Comparison of ENCODE assay signal across 16 mouse cellular contexts in the genomic region with DNA sequence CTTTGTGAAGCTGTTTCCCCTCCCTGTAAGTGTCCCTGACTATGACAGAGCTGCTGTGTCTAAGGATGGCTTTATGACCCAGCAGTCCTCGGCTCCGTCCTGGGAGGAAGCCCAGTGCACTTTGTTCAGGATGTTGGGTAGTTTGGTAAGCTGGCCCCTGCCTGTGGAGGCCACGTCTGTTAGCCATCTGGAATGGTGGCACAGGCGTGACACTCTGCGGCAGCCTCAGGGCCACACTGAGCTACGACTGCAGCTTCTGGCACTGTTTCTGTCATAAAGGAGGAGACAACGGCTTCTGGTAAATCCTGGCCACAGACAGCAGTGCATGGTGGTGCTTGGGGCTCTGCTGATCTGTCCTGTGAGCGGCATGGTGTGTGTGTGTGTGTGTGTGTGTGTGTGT.
DNase-seq lines count a peak whose midpoint lies in the region; ATAC-seq and TF ChIP-seq lines count a peak whose summit lies in the region.
"Had no signal": no experiment of that assay in that cellular context is flagged by ENCODE, and none has a peak within 500 bp of the region (broad histone marks: within the 10 kb centered on the region; RNA-seq: fewer than 3 reads in every experiment).

No protein-coding gene starts in this region.

- intact Hi-C loops in left cerebral cortex, postnatal 4 days (cut with DNase I) = no loop called here
- intact Hi-C loops in left cerebral cortex, adult 2 months (cut with DNase I) = no loop called here

- no peak overlapping the region for H3K27ac ChIP-seq in left cerebral cortex, adult 2 months
- H3K27ac ChIP-seq in hindbrain, embryonic 12.5 days = 0 out of 2 replicates have a peak overlapping the region, but pooled peaks have one; percentile 30
- H3K27ac ChIP-seq in midbrain, embryonic 16.5 days (ENCODE audit: low read length) = peak overlapping the region; percentile 33
- H3K27ac ChIP-seq: intestine, embryonic 15.5 days had no signal

- no peaks in the 10 kb centered on the region for H3K36me3 ChIP-seq in hindbrain, embryonic 12.5 days
- H3K36me3 ChIP-seq in midbrain, embryonic 16.5 days (ENCODE audit: control insufficient read depth, insufficient read depth, low read length) = no peaks in the 10 kb centered on the region
- H3K36me3 ChIP-seq: forebrain, embryonic 10.5 days; intestine, embryonic 15.5 days had no signal

- no peak for TF ChIP-seq CTCF in left cerebral cortex, adult 2 months (IDR thresholded peaks at IDR 0.05)

- DNase-seq in cerebellum, postnatal 10 days = peak; percentile 75 to 83
- no peak for DNase-seq in cerebellum, adult 8-10 months
- peak; percentile 71 for DNase-seq in left cerebral cortex, postnatal 4 days
- DNase-seq in left cerebral cortex, adult 2 months (ENCODE audit: extremely low spot score in 1 of 2, low spot score in 2 of 2) = no peak
- no peak for DNase-seq in frontal cortex, postnatal 14 days (ENCODE audit: low spot score in 2 of 2)
- DNase-seq: cerebellum, postnatal 25 days; gastrocnemius, postnatal 10 days; heart, postnatal 14 days; lung, adult 18-20 months; lung, postnatal 36 days; thymus, postnatal 36 days had no signal

- no peak for ATAC-seq in hindbrain, embryonic 12.5 days (ENCODE audit: low FRiP score)
- ATAC-seq in midbrain, embryonic 16.5 days = no peak
- ATAC-seq: intestine, embryonic 15.5 days; Patski had no signal

- no peak overlapping the region for H3K4me2 ChIP-seq in hindbrain, embryonic 12.5 days (replicated peaks)
- H3K4me2 ChIP-seq in midbrain, embryonic 16.5 days (ENCODE audit: low read length) = no peak overlapping the region
- H3K4me2 ChIP-seq: intestine, embryonic 15.5 days had no signal

- no peak overlapping the region for H3K9ac ChIP-seq in hindbrain, embryonic 12.5 days
- H3K9ac ChIP-seq in midbrain, embryonic 16.5 days (ENCODE audit: low read depth, low read length) = 0 out of 2 replicates have a peak overlapping the region, but pooled peaks have one; percentile 6
- H3K9ac ChIP-seq: intestine, embryonic 15.5 days had no signal

- no peaks in the 10 kb centered on the region for H3K27me3 ChIP-seq in hindbrain, embryonic 12.5 days
- H3K27me3 ChIP-seq in midbrain, embryonic 16.5 days (ENCODE audit: control insufficient read depth, insufficient read depth, low read depth, low read length) = no peaks in the 10 kb centered on the region
- H3K27me3 ChIP-seq: intestine, embryonic 15.5 days; Patski had no signal

- H3K4me3 ChIP-seq in left cerebral cortex, adult 2 months = no peak overlapping the region
- H3K4me3 ChIP-seq in hindbrain, embryonic 12.5 days = no peak overlapping the region
- H3K4me3 ChIP-seq in midbrain, embryonic 16.5 days (ENCODE audit: low read depth, low read length) = no peak overlapping the region
- H3K4me3 ChIP-seq: forebrain, embryonic 10.5 days; intestine, embryonic 15.5 days had no signal

- H3K4me1 ChIP-seq in hindbrain, embryonic 12.5 days = peaks cover 34% of the 10 kb centered on the region
- H3K4me1 ChIP-seq in midbrain, embryonic 16.5 days (ENCODE audit: control insufficient read depth, insufficient read depth, low read length) = peaks cover 41% of the 10 kb centered on the region
- H3K4me1 ChIP-seq: intestine, embryonic 15.5 days had no signal

- WGBS in hindbrain, embryonic 12.5 days = 59% methylated on average over 8 of the region's 8 CpGs
- 64% methylated on average over 8 of the region's 8 CpGs for WGBS in midbrain, embryonic 16.5 days

- H3K9me3 ChIP-seq in hindbrain, embryonic 12.5 days (replicated peaks) = no peaks in the 10 kb centered on the region
- H3K9me3 ChIP-seq in midbrain, embryonic 16.5 days (replicated peaks; ENCODE audit: control insufficient read depth, low read length, poor library complexity, severe bottlenecking) = no peaks in the 10 kb centered on the region
- H3K9me3 ChIP-seq: forebrain, embryonic 10.5 days; intestine, embryonic 15.5 days had no signal

Comparison
In these comparisons a context has a peak if more than half of its experiments do, and no peak if none do; other contexts are left out.
1. DNase-seq: peak in cerebellum, postnatal 10 days (2 of 2) and left cerebral cortex, postnatal 4 days (single experiment); none in cerebellum, adult 8-10 months (single experiment), left cerebral cortex, adult 2 months (0 of 2) and frontal cortex, postnatal 14 days (0 of 2).